Mouse (Mus musculus) kidney, embryonic 15.5 days (tissue): Measurements from ENCODE around the gene Mb21d2. TPM values are rescaled to one million over a fixed set of nuclear protein-coding genes. Genes with fewer than 3 reads are reported as not detected.

ENCODE experiments used
- ATAC-seq: fragments of 200-750 bp; cut with Nextera tagmentation; replicated peaks from 2 replicates; pipeline ENCODE4 v1.8.0; 2017; ENCODE audit warnings: moderate TSS enrichment; ENCODE audit not compliant: low FRiP score
- H3K27ac ChIP-seq: fragments of 300-500 bp; sonication (generic); 2 replicates; pipeline ENCODE4 v1.5.1; 2015; ENCODE audit warnings: mild to moderate bottlenecking, inconsistent platforms
- H3K27me3 ChIP-seq: fragments of 300-500 bp; sonication (generic); 2 replicates; pipeline ENCODE4 v1.6.1; 2015; ENCODE audit warnings: inconsistent platforms
- H3K36me3 ChIP-seq: fragments of 300-500 bp; sonication (generic); 2 replicates; pipeline ENCODE4 v1.6.1; 2015; ENCODE audit warnings: inconsistent platforms
- H3K4me1 ChIP-seq: fragments of 300-500 bp; sonication (generic); 2 replicates; pipeline ENCODE4 v1.6.1; 2015; ENCODE audit warnings: inconsistent platforms
- H3K4me2 ChIP-seq: fragments of 300-500 bp; sonication (generic); 2 replicates; pipeline ENCODE4 v1.6.1; 2015; ENCODE audit warnings: moderate library complexity, mild to moderate bottlenecking, inconsistent platforms
- H3K4me3 ChIP-seq: fragments of 300-500 bp; sonication (generic); replicated peaks from 2 replicates; pipeline ENCODE4 v1.5.1; 2015; ENCODE audit warnings: mild to moderate bottlenecking, inconsistent platforms
- H3K9ac ChIP-seq: fragments of 300-500 bp; sonication (generic); 2 replicates; pipeline ENCODE4 v1.6.1; 2015; ENCODE audit warnings: mild to moderate bottlenecking, inconsistent platforms
- H3K9me3 ChIP-seq: fragments of 300-500 bp; sonication (generic); replicated peaks from 2 replicates; pipeline ENCODE4 v1.6.1; 2016; ENCODE audit warnings: inconsistent platforms
- WGBS: fragments of 180-500 bp; shearing (Covaris S2); methylation state at CpG from one replicate; pipeline ENCODE4 v1.1.7; 2015; ENCODE audit warnings: mixed read lengths; 5-methylcytosine and 5-hydroxymethylcytosine counted together
- polyA plus RNA-seq: library from polyadenylated mRNA; unstranded; fragments of >200 nt; fragmentation: Nextera tagmentation; extraction: Ambion mirVana; gene quantifications from 2 replicates; pipeline ENCODE4 v1.2.1, GENCODE M21; 2015

Gene Mb21d2
- polyA plus RNA-seq, 1 experiment from 2014 or later, result 6.7 TPM

GRCm38 (mm10) chr16:28818749-28819285 lies 110.7 kb downstream of the Mb21d2 start:
- Histone ChIP-seq H3K36me3 (no peaks in the 10 kb centered on the region), H3K27ac (no peak overlapping the region), H3K4me2 (no peak overlapping the region), H3K9me3 (no peaks in the 10 kb centered on the region), H3K4me1 (no peaks in the 10 kb centered on the region), H3K9ac (no peak overlapping the region), H3K4me3 (no peak overlapping the region), H3K27me3 (no peaks in the 10 kb centered on the region)
- WGBS, result 52% methylated on average over 5 of the region's 5 CpGs
- ATAC-seq, result no peak

GRCm38 (mm10) chr16:28813290-28813689 lies 116.2 kb downstream of the Mb21d2 start:
- H3K36me3 ChIP-seq, result no peaks in the 10 kb centered on the region

GRCm38 (mm10) chr16:28809089-28809488 lies 120.4 kb downstream of the Mb21d2 start:
- no peaks in the 10 kb centered on the region for H3K36me3 ChIP-seq
- 44% methylated on average over 1 of the region's 1 CpGs for WGBS
- H3K4me3 ChIP-seq, result no peak overlapping the region
- no peak overlapping the region for H3K27ac ChIP-seq
- ATAC-seq, result no peak
- no peak overlapping the region for H3K4me2 ChIP-seq
- no peaks in the 10 kb centered on the region for H3K4me1 ChIP-seq
- no peak overlapping the region for H3K9ac ChIP-seq
- peaks cover 7% of the 10 kb centered on the region; the same call in 1 of the 2 replicates for H3K9me3 ChIP-seq
- H3K27me3 ChIP-seq, result no peaks in the 10 kb centered on the region

More at GRCm38 (mm10) chr16:28813290-28813689, 116.2 kb downstream of the Mb21d2 start:
- Histone ChIP-seq H3K4me2 (no peak overlapping the region), H3K4me1 (no peaks in the 10 kb centered on the region), H3K9ac (no peak overlapping the region), H3K27me3 (no peaks in the 10 kb centered on the region), H3K4me3 (no peak overlapping the region), H3K9me3 (peaks cover 7% of the 10 kb centered on the region; the same call in 1 of the 2 replicates), H3K27ac (no peak overlapping the region)
- no peak for ATAC-seq
- WGBS, result 70% methylated on average over 1 of the region's 1 CpGs

GRCm38 (mm10) chr16:28793115-28793514 lies 136.4 kb downstream of the Mb21d2 start:
- Histone ChIP-seq H3K9ac (no peak overlapping the region), H3K4me1 (no peaks in the 10 kb centered on the region), H3K36me3 (no peaks in the 10 kb centered on the region), H3K4me2 (no peak overlapping the region), H3K27me3 (no peaks in the 10 kb centered on the region), H3K9me3 (no peaks in the 10 kb centered on the region), H3K27ac (no peak overlapping the region), H3K4me3 (no peak overlapping the region)
- no peak for ATAC-seq
- WGBS, result 5% methylated on average over 4 of the region's 4 CpGs

Other genes starting within 250 kb of the Mb21d2 start
- gene Fgf12, start 176.6 kb downstream of the Mb21d2 start, polyA plus RNA-seq, result 1.9 and 2.0 TPM in 2 replicates